Mouse (Mus musculus): Measurements from ENCODE around the gene Gm17026. TPM values are rescaled to one million over a fixed set of nuclear protein-coding genes. Genes with fewer than 3 reads are reported as not detected.
"Not testable (repeated sequence)": the region's sequence is repeated elsewhere in the genome, so short reads cannot be mapped to it uniquely, and the experiment has no call there.

Gene Gm17026
- not detected in 2 replicates for polyA plus RNA-seq (2012; ENCODE audit: insufficient read depth, insufficient read length, missing spikeins)

DNA sequence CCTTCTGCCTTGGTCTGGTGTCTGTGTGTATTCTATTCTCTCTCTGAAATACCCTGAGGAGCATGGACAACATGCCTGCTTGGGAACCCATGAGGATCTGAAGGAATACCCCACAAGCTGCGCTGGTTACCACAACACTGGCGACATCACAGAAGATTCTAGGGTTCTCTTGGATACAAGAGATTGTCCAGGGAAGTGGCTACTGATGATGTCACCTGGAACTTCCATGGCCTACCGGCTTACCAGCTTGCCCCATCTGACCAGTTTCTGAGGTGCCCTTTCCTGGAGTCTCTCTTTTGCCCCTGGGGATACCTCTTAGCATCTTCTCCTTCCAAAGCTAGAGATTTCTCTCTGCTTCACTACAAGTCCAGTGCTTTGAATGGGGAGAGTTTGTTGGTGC is at the start of gene Gm17026:
Gene Gm17026 (minus strand): TSS at position 101 of the 400 bp plus-strand sequence.
- H3K4me3 ChIP-seq (ENCODE audit: insufficient read depth, low read length); H3K4me1 ChIP-seq (ENCODE audit: control insufficient read depth, insufficient read depth, low read length): not testable (repeated sequence)

DNA sequence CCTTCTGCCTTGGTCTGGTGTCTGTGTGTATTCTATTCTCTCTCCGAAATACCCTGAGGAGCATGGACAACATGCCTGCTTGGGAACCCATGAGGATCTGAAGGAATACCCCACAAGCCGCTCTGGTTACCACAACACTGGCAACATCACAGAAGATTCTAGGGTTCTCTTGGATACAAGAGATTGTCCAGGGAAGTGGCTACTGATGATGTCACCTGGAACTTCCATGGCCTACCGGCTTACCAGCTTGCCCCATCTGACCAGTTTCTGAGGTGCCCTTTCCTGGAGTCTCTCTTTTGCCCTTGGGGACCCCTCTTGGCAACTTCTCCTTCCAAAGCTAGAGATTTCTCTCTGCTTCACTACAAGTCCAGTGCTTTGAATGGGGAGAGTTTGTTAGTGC is 37.4 kb upstream of the Gm17026 start, which contains the start of gene Gm9611:
Gene Gm9611 (minus strand): TSS at position 101 of the 400 bp plus-strand sequence.
- H3K4me3 ChIP-seq (ENCODE audit: insufficient read depth, low read length); H3K27ac ChIP-seq (ENCODE audit: insufficient read depth, low read depth, low read length); H3K4me1 ChIP-seq (ENCODE audit: control insufficient read depth, insufficient read depth, low read length): not testable (repeated sequence)

More for the DNA sequence above, at the start of gene Gm17026:
- not testable (repeated sequence) for H3K27ac ChIP-seq (ENCODE audit: insufficient read depth, low read depth, low read length)

DNA sequence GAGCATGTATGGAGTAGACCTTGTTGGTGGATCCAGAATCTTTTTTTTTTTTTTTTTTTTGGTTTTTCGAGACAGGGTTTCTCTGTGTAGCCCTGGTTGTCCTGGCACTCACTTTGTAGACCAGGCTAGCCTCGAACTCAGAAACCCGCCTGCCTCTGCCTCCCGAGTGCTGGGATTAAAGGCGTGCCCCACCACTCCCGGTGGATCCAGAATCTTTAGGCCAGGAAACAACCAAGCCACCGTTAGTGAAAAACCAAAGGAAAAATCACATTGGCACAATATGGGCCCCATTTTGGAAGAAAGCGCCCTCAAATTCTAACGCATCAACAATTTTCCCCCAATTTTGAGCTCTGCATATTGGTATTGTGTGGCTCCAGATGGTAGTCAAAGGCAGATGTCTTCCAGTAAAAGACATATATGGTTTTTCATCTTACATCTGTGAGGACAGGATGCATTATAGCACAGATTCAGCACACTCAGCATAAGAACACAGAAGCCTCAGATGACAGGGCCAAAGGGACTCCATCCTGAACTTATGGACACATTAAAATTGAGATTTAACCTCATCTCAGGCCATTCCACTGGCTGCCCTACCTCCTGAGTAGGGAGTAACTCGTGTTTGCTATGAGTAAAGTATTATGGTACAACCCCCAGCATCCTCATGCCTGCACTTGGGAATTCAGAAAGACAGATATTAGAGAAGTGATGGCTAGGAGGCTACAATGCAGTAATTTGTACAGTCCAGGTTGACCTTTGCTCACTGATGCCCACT is 42.9 kb downstream of the Gm17026 start:
- H3K4me3 ChIP-seq (ENCODE audit: insufficient read depth, low read length); H3K4me1 ChIP-seq (ENCODE audit: control insufficient read depth, insufficient read depth, low read length); H3K27ac ChIP-seq (ENCODE audit: insufficient read depth, low read depth, low read length): not testable (repeated sequence)

Other genes starting within 250 kb of the Gm17026 start
- not detected in 2 replicates for gene Gm7951, start 142.7 kb downstream of the Gm17026 start, polyA plus RNA-seq (2012; ENCODE audit: insufficient read depth, insufficient read length, missing spikeins)
- not detected in 2 replicates for gene Gm17027, start 97.4 kb downstream of the Gm17026 start, polyA plus RNA-seq (2012; ENCODE audit: insufficient read depth, insufficient read length, missing spikeins)
- gene Gm3573, start 69.3 kb downstream of the Gm17026 start, polyA plus RNA-seq (2012; ENCODE audit: insufficient read depth, insufficient read length, missing spikeins): not detected in 2 replicates
- not detected in 2 replicates for gene Gm9611, start 37.3 kb upstream of the Gm17026 start, polyA plus RNA-seq (2012; ENCODE audit: insufficient read depth, insufficient read length, missing spikeins)
- not detected in 2 replicates for gene Gm7995, start 50.2 kb upstream of the Gm17026 start, polyA plus RNA-seq (2012; ENCODE audit: insufficient read depth, insufficient read length, missing spikeins)
- not detected in 2 replicates for gene Gm8005, start 179.6 kb upstream of the Gm17026 start, polyA plus RNA-seq (2012; ENCODE audit: insufficient read depth, insufficient read length, missing spikeins)
- gene Gm8011, start 203.8 kb upstream of the Gm17026 start, polyA plus RNA-seq (2012; ENCODE audit: insufficient read depth, insufficient read length, missing spikeins): not detected in 2 replicates
- gene Gm8020, start 242.3 kb upstream of the Gm17026 start, polyA plus RNA-seq (2012; ENCODE audit: insufficient read depth, insufficient read length, missing spikeins): not detected in 2 replicates